Mouse (Mus musculus): ENCODE measurements at regions not wholly inside any gene's neighbourhood (a gene's known extent, or its start where the extent isn't known, plus 50 kb on each side); places are given as distances from the start of the nearest gene placed in this dataset.

- no peaks in the 10 kb centered on the region for H3K27me3 ChIP-seq
- no peak overlapping the region for H3K27ac ChIP-seq
- H3K4me1 ChIP-seq: no peaks in the 10 kb centered on the region
- H3K36me3 ChIP-seq: no peaks in the 10 kb centered on the region
- WGBS: 78% methylated on average over 1 of the region's 1 CpGs
- ATAC-seq (ENCODE audit: insufficient number of reproducible peaks, low FRiP score, low TSS enrichment, low read depth): no peak
- H3K4me3 ChIP-seq: no peak overlapping the region
- H3K9me3 ChIP-seq: no peaks in the 10 kb centered on the region
- no peak overlapping the region for H3K9ac ChIP-seq
- H3K4me2 ChIP-seq: no peak overlapping the region
Measured at GRCm38 (mm10) chr2:72578322-72578721, 102.4 kb downstream of the Cdca7 start.

- Histone ChIP-seq H3K9me3 (no peaks in the 10 kb centered on the region), H3K4me2 (no peak overlapping the region), H3K36me3 (no peaks in the 10 kb centered on the region), H3K27ac (no peak overlapping the region), H3K4me1 (no peaks in the 10 kb centered on the region), H3K27me3 (no peaks in the 10 kb centered on the region), H3K9ac (no peak overlapping the region), H3K4me3 (no peak overlapping the region)
- 79% methylated on average over 6 of the region's 6 CpGs for WGBS
- no peak for ATAC-seq (ENCODE audit: insufficient number of reproducible peaks, low FRiP score, low TSS enrichment, low read depth)
Measured at GRCm38 (mm10) chr2:72581136-72581535, 105.2 kb downstream of the Cdca7 start.

GRCm38 (mm10) chr2:72588814-72589213 lies 112.9 kb downstream of the Cdca7 start:
- H3K27me3 ChIP-seq: no peaks in the 10 kb centered on the region

GRCm38 (mm10) chr2:72592011-72592410 lies 116.1 kb downstream of the Cdca7 start:
- WGBS: 53% methylated on average over 3 of the region's 3 CpGs
- Histone ChIP-seq H3K4me1 (no peaks in the 10 kb centered on the region), H3K4me2 (no peak overlapping the region), H3K9me3 (no peaks in the 10 kb centered on the region), H3K9ac (no peak overlapping the region), H3K4me3 (no peak overlapping the region), H3K27me3 (no peaks in the 10 kb centered on the region), H3K36me3 (no peaks in the 10 kb centered on the region), H3K27ac (no peak overlapping the region)
- ATAC-seq (ENCODE audit: insufficient number of reproducible peaks, low FRiP score, low TSS enrichment, low read depth): no peak

More at GRCm38 (mm10) chr2:72588814-72589213, 112.9 kb downstream of the Cdca7 start:
- 55% methylated on average over 7 of the region's 7 CpGs for WGBS
- Histone ChIP-seq H3K27ac (no peak overlapping the region), H3K4me1 (no peaks in the 10 kb centered on the region), H3K4me2 (no peak overlapping the region), H3K9ac (no peak overlapping the region), H3K4me3 (no peak overlapping the region), H3K36me3 (no peaks in the 10 kb centered on the region), H3K9me3 (no peaks in the 10 kb centered on the region)
- no peak for ATAC-seq (ENCODE audit: insufficient number of reproducible peaks, low FRiP score, low TSS enrichment, low read depth)

- no peak overlapping the region for H3K4me2 ChIP-seq
- H3K27me3 ChIP-seq: no peaks in the 10 kb centered on the region
- no peak overlapping the region for H3K4me3 ChIP-seq
- no peak overlapping the region for H3K9ac ChIP-seq
- ATAC-seq (ENCODE audit: insufficient number of reproducible peaks, low FRiP score, low TSS enrichment, low read depth): no peak
- no peaks in the 10 kb centered on the region for H3K9me3 ChIP-seq
- WGBS: 61% methylated on average over 14 of the region's 14 CpGs
- H3K36me3 ChIP-seq: no peaks in the 10 kb centered on the region
- H3K27ac ChIP-seq: no peak overlapping the region
- no peaks in the 10 kb centered on the region for H3K4me1 ChIP-seq
Measured at GRCm38 (mm10) chr2:72596994-72597925, 121.3 kb downstream of the Cdca7 start.

- Histone ChIP-seq H3K27ac (no peak overlapping the region), H3K9ac (no peak overlapping the region), H3K4me1 (no peaks in the 10 kb centered on the region), H3K4me3 (no peak overlapping the region), H3K27me3 (no peaks in the 10 kb centered on the region), H3K9me3 (no peaks in the 10 kb centered on the region), H3K4me2 (no peak overlapping the region), H3K36me3 (no peaks in the 10 kb centered on the region)
- WGBS: 63% methylated on average over 9 of the region's 9 CpGs
- no peak for ATAC-seq (ENCODE audit: insufficient number of reproducible peaks, low FRiP score, low TSS enrichment, low read depth)
Measured at GRCm38 (mm10) chr2:72597941-72598340, 122.0 kb downstream of the Cdca7 start.

- Histone ChIP-seq H3K4me1 (no peaks in the 10 kb centered on the region), H3K36me3 (no peaks in the 10 kb centered on the region), H3K9ac (no peak overlapping the region), H3K4me2 (no peak overlapping the region), H3K4me3 (no peak overlapping the region), H3K27ac (no peak overlapping the region), H3K9me3 (no peaks in the 10 kb centered on the region), H3K27me3 (no peaks in the 10 kb centered on the region)
- ATAC-seq (ENCODE audit: insufficient number of reproducible peaks, low FRiP score, low TSS enrichment, low read depth): no peak
Measured at GRCm38 (mm10) chr2:72600723-72601122, 124.8 kb downstream of the Cdca7 start.

GRCm38 (mm10) chr2:72602152-72602551 lies 126.2 kb downstream of the Cdca7 start:
- no peaks in the 10 kb centered on the region for H3K9me3 ChIP-seq
- no peak overlapping the region for H3K9ac ChIP-seq
- H3K27me3 ChIP-seq: no peaks in the 10 kb centered on the region
- H3K4me1 ChIP-seq: no peaks in the 10 kb centered on the region
- no peak for ATAC-seq (ENCODE audit: insufficient number of reproducible peaks, low FRiP score, low TSS enrichment, low read depth)
- H3K36me3 ChIP-seq: no peaks in the 10 kb centered on the region
- H3K4me2 ChIP-seq: no peak overlapping the region
- H3K27ac ChIP-seq: no peak overlapping the region
- H3K4me3 ChIP-seq: no peak overlapping the region
- 63% methylated on average over 1 of the region's 1 CpGs for WGBS

- Histone ChIP-seq H3K4me2 (no peak overlapping the region), H3K27me3 (no peaks in the 10 kb centered on the region), H3K4me1 (no peaks in the 10 kb centered on the region), H3K27ac (no peak overlapping the region), H3K36me3 (no peaks in the 10 kb centered on the region), H3K9ac (no peak overlapping the region), H3K4me3 (no peak overlapping the region), H3K9me3 (no peaks in the 10 kb centered on the region)
- WGBS: 77% methylated on average over 3 of the region's 3 CpGs
- ATAC-seq (ENCODE audit: insufficient number of reproducible peaks, low FRiP score, low TSS enrichment, low read depth): no peak
Measured at GRCm38 (mm10) chr2:72612221-72612620, 136.3 kb downstream of the Cdca7 start.

- no peak overlapping the region for H3K27ac ChIP-seq
- no peaks in the 10 kb centered on the region for H3K36me3 ChIP-seq
- H3K4me1 ChIP-seq: peaks cover 2% of the 10 kb centered on the region; the same call in 1 of the 2 replicates
- no peak overlapping the region for H3K4me2 ChIP-seq
- H3K27me3 ChIP-seq: no peaks in the 10 kb centered on the region
- H3K9ac ChIP-seq: no peak overlapping the region
- H3K9me3 ChIP-seq: no peaks in the 10 kb centered on the region
- ATAC-seq (ENCODE audit: insufficient number of reproducible peaks, low FRiP score, low TSS enrichment, low read depth): no peak
- H3K4me3 ChIP-seq: no peak overlapping the region
- WGBS: 70% methylated on average over 8 of the region's 8 CpGs
Measured at GRCm38 (mm10) chr2:72614256-72614655, 138.3 kb downstream of the Cdca7 start.

- Histone ChIP-seq H3K4me1 (peaks cover 9% of the 10 kb centered on the region; the same call in 1 of the 2 replicates), H3K4me2 (no peak overlapping the region), H3K9me3 (no peaks in the 10 kb centered on the region), H3K9ac (no peak overlapping the region), H3K27ac (no peak overlapping the region), H3K36me3 (no peaks in the 10 kb centered on the region), H3K27me3 (no peaks in the 10 kb centered on the region), H3K4me3 (no peak overlapping the region)
- WGBS: 94% methylated on average over 2 of the region's 2 CpGs
- ATAC-seq (ENCODE audit: insufficient number of reproducible peaks, low FRiP score, low TSS enrichment, low read depth): no peak
Measured at GRCm38 (mm10) chr2:72615869-72616268, 139.9 kb downstream of the Cdca7 start.

GRCm38 (mm10) chr2:72616412-72616811 lies 140.5 kb downstream of the Cdca7 start:
- no peaks in the 10 kb centered on the region for H3K27me3 ChIP-seq
- no peak for ATAC-seq (ENCODE audit: insufficient number of reproducible peaks, low FRiP score, low TSS enrichment, low read depth)

More at GRCm38 (mm10) chr2:72616412-72616811, 140.5 kb downstream of the Cdca7 start:
- no peaks in the 10 kb centered on the region for H3K9me3 ChIP-seq
- H3K4me1 ChIP-seq: peaks cover 9% of the 10 kb centered on the region; the same call in 1 of the 2 replicates
- H3K27ac ChIP-seq: no peak overlapping the region
- no peaks in the 10 kb centered on the region for H3K36me3 ChIP-seq
- H3K9ac ChIP-seq: no peak overlapping the region
- no peak overlapping the region for H3K4me2 ChIP-seq
- H3K4me3 ChIP-seq: no peak overlapping the region
